Mouse (Mus musculus) frontal cortex, postnatal 10 days (tissue): Measurements from ENCODE around the gene Ppp2r3a.

Experiments used
- DNase-seq, 2 experiments: peaks; one replicate each; pipeline ENCODE4 v3.0.0; 2022; ENCODE audit warnings: low spot score in 2 of 2, mixed read lengths in 1 of 2

Ppp2r3a gene

DNA sequence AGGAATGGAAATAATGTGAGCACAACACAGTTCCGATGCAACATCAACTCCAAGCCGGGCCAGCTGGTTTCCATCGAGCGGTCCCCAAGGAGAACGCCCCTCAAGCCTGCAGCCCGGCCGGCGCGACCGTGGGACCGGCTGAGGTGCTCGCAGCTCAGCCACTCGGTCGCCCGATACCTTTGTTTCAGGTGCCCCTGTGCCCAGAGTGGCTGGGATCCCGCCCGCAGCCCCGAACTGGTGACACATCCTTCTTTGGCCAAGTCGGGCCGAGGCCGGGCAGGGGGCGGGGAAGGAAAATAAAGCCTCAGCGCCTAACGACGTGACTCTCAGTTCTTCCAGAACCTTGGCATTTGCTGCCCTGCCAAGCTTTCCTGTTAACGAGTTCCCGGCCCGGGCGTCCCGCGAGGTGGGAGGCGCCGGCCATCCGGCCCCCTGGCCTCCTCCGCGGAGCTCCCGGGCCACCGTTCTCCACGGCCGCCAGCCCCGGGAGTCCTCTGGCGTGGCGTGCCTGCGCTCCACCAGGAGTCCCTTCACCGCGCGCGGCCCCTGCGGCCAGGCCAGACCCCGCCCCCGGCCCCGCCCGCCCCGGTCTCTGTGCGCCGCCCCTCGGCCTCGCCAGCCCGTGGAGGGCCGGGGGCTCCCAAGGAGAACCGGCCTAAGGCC, 483 bp downstream of the Ppp2r3a start:
- peak; percentile 51 to 67 for DNase-seq

DNA sequence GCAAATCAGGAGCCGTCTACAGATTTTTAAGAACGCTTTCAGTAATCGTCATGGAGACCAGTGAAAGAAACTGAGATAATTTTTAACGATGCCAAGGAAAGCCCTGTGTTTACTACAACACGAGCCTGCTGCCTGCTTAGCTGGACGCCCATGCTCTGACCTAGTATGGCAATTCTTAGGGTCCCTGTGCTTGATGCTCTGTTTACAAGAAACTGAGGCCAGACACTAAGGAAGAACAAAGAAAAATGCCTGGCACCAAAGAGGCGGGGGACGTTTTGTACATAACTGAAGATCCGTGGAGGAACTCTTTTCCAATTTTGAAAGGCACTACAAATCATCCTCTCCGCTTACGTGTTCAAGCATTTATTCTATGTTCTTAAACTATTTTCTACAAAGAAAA, 1.1 kb downstream of the Ppp2r3a start:
- no peak for DNase-seq

DNA sequence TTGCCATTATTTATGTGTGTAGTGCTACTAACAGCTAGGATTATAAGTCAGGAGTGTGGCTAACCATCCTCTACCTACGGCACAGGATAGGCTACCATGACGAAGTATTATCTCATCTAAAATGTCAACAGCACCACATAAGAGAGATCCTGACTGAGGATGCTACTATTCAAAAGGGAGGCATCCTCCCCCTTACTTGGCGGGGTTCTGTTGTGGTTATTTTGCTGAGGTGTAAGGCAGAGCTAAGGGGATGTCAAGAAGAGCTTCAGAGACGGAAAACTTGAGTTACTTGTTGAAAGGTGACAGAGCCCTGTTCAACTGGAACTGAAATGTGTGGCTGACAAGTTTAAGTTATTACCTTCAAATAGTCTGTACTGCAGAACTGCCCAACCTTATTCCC, 2.0 kb downstream of the Ppp2r3a start:
- DNase-seq: no peak

DNA sequence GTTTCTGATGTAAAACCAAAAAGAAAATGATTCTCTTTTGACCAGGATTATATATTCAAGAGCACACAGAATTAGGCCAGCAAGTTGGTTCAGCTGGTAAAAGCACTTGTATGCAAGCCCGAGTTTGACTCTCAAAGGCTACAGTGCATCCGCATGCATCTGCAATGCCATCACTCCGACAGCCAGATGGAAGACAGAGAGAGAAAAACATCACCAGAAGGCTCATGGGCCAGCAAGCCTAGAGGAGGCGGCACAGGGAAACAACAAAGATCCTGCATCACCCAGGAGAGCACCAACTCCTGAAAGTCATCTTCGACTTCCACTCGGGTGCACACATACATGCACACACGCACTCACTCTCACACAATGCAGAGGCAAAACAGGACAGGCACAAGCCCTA, 4.1 kb downstream of the Ppp2r3a start:
- DNase-seq: no peak

DNA sequence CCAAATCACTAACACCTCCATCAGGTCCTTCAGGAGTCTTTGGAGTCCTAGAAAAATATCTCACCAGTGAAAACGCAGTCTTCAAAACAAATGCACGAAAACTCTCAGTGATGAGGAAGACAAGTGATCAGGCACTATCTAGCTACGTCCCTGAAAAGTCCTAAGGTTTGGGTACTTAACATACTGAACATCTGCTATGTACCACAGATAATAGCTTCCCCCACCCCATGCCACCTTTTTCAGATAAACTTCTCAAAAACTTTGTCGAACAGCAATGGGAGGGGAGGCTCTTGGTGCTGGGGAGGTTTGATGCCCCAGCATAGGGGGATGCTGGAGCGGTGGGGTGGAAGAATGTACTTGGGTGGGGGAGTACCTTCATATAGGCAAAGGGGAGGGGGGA, 6.1 kb downstream of the Ppp2r3a start:
- no peak for DNase-seq

DNA sequence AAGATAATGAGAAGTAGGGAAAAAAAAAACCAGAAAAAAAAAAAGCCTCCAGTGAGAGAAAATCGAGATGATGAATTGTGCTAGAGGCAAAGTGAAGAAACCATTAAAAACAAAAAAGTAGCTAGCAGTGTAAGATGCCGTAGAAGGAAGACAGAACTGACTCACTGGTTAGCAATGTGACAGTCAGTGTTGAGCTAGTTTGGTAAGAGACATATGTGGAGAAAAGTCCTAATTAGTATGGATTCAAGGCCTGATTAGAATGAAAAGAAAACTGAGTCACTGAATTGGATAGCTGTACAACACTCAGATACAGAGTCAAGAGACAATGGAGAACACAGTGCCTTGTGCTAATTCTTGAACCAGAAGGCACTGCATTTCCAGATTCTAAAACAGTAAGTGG, 7.9 kb downstream of the Ppp2r3a start:
- no peak for DNase-seq

DNA sequence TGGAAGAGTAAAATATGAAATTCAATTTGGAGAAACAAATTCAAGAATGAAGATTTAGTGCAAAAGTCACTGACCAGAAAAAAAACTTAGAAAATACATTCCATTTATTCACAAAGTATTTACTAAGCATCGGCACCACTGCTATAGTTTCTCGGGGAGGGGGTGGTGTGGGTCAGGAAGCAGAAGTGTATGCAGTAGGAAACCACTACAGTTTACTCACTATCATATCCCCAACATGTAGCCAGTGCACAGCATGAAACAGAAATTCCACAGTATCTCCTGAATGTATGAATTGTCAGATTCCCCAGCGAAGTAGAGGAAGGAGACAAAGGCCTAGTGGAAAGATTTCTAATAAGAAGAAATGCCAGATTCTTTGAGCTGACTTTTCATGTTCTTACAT, 11.4 kb downstream of the Ppp2r3a start:
- DNase-seq: no peak

DNA sequence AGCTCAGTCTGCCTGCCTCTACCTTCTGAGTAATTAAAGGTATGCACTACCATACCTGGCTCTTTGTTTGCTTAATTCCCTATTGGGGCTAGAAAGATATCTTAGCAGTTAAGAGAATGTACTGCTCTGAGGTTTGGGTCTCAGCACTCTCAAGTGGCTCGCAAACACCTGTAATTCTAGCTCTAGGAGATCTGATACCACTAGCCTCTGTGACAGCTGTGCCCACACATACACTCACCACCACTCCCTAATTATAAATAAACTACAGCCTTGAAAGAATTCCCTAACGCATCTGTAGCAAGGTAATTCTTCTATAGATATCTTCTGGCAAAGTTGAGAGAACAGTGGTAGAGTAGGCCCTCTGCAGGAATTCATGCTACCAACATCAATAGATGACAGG, 15.8 kb downstream of the Ppp2r3a start:
- DNase-seq: no peak

DNA sequence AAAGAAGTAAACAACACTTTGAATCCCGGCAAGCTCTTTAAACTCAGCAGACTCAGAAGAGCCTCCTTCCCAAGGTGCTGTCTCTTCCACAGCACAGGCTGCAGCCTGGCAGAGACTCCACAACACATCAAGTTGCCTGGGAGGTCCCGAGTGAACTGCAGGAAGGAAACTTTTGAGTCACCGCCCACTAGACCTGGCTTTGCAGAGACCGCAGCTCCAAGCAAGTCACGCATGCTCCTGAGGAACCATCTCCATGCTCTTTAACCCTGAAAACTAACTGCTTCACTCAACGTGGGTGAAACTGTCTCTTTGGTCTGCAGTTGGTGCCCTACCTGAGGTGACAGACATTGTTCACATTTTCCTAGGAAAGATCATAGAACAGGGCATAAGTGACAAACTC, 19.6 kb downstream of the Ppp2r3a start:
- no peak for DNase-seq

DNA sequence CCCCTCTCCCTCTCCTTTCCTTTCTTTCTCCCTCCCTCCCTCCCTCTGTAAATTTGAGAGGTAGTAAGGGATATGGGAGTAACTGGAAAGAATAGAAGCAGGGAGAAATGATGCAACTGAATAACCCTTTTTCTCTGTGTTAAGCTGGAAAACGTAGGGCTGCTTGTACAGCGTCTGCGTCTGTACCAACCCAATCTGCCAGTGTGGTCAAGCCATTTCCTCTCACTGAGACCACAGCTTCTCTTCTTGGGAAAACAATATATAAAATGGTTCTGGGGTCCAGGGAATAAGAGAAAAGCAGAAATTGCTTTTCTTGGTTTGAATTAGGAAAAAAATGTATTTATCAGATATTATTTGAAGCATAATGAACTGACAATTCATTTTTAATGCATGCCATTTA, 21.6 kb downstream of the Ppp2r3a start:
- DNase-seq: no peak

DNA sequence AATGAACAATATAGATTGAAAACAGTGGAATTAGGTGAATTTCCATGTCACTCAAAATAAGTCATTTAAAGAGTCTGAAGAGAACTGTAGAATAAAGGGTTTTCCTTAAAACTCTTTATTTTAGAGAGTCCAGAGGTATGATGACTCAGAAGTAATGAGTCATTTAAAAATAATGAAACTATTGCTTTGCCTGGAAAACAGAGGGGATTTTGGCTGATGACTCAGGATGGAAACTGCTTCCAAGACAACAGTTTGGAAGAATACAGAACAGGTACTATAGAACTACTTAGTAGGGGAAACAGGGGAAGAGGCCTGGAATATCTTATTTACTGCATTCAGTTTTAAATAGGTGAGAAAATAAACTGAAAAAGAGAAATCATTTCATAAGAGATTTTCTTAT, 22.7 kb downstream of the Ppp2r3a start:
- no peak for DNase-seq

DNA sequence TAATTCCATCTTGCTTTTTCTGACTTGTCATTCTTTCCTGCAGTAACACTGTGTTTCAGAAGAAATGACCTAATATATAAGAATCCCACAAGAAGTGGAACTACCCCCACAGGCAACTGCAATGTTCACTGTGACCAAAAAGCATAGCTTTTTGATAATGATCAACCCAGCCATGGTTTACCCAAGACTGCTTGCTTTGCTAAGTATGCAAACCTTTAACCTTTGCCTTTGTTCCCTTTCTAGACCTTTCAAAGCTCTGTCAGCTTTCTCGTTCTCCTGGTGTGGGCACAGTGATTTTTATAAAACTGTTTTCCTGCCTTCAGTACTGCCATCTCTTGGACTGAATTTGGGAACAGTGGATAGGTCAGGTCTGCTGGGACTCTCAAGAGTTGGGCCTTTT, 43.6 kb downstream of the Ppp2r3a start:
- no peak for DNase-seq

DNA sequence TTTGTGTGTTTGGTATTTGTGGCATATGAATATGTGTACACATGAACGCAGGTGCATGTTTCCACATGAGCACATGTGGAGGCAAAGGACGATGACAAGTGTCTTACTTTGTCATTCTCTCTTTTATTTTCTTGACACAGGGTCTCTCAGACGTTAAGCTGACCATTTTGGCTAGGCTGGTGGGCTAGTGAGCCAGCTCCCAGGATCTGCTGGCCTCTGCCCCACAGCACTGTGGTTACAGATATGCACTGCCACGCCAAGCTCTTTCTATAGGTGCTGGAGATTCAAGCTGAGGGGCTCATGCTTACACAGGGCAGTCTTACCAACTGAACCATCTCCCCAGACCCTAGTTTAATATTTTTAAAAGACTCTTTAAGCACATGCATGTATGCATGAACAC, 45.1 kb downstream of the Ppp2r3a start:
- DNase-seq: no peak

DNA sequence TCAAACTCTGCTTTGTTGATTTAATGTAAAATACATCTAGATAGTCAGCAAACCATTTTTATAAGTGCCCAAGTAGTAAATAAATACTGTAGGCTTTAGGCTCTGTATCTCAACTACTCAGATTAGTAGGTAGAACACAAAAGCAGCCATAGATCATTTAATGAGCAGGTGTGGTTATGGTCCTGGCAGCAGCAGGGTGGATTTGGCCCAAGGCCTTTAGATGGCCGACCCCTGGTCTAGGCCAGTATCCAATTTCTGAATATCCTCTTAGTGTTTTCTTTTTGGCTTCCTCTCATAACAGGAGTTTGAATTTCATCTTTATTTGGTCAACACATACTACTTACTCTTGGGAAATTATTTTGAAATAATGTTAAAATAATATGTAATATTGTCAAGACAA, 46.4 kb downstream of the Ppp2r3a start:
- DNase-seq: no peak

DNA sequence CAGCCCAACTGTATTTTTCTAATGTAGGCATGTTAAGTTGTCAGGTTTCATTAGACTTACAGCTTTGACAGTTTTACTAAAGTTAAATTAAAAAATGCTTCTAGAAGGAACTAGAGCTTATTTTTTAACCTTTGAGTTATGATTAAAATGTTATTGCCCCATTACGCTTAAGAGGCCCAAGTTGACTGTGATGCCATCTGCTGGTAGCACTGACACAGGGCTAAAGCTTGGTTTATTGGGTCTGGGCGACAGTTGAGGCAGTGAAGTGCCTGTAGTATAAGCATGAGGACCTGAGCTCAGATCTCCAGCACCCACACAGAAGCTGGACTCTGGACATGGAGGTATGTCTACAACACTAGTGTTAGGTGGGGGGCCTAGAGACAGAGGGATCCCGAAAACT, 47.5 kb downstream of the Ppp2r3a start:
- no peak for DNase-seq

DNA sequence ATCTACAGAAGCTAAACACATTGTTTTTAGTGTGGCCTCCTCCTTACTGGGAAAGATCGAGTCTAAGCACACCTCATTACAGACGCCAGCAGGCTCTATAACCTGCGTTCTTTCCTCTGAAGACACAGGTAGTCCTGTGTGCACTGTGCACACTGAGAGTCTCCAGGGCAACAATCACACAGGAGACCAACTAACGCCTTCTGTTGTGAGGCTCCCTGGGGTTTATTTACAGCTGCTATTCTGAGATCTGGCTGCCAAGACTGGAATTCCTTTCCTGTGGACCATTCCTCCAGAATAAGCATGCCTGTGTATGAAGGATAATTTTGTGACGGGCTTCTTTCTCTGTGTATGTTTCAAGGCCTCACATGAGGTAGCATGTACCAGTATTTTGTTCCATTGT, 51.0 kb downstream of the Ppp2r3a start:
- no peak for DNase-seq

DNA sequence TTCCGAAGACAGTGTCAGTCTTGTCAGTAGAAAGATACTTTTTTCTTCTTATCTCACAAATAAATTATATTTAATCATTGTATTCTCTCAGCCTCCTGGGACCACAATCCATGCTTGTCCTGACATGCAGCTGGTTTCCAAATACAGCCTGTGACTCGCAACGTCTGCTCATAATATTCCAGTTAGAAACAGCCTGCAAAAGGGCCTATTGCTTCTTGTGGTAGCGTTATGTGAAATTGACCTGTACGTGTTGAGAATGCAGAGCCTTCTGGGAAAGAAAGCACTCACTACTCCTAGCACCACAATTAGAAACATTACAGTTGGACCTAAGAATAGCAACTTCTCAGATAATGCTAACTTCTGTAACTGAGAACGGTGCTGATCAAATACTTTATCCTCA, 52.8 kb downstream of the Ppp2r3a start:
- DNase-seq: no peak

DNA sequence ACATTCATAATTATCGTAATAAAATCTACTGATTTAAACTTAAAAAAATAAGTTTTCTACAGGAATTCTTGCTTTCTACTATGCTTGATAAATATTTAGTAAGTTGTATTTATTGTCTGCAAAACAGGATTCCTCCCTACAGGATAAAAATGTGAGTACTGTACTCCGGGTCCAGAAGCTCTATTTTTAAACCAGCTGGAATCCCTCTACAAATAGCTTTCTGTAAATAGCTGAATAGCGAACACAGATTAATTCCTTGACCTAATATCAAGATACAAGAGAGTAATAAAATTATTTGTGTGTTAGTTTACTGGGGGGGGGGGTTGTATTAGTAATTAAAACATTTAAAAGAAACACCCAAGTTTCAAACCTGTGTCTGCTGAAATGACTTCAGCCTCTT, 53.3 kb downstream of the Ppp2r3a start:
- no peak for DNase-seq

DNA sequence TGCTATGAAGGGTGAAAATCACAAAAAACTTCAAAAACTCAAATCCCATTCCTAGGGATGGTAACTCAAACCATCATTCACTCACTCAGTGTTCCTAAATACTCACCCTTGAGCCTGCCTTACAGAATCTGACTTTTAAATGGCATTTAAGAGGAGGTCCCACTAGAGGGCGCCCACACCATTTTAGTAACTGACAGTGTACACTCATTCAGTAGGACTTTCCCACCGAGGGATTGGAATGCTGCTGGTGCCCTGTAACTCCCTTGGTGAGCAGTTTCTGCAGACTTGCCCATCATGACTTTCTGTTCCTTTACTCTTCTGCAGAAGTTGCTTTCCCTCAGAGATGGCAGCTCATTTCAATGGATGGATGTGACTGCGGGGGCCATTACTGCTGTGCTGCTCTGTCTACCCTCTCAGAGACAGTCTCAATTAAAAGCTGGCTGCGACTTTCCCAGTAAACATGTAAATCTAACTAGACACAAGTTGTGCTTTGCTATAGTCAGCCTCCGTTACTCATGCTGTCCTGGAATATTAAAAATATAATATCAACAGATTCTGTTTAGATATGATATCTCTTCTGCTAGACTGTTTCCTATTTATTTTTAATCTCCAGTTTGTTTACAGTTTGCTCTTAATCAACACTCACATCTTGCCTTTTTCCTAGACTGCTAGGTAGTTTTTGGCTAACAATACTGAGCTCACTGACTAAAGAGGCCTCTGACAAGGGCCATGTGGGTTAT, 69.5 kb downstream of the Ppp2r3a start:
- peak; percentile 64 to 81 for DNase-seq

DNA sequence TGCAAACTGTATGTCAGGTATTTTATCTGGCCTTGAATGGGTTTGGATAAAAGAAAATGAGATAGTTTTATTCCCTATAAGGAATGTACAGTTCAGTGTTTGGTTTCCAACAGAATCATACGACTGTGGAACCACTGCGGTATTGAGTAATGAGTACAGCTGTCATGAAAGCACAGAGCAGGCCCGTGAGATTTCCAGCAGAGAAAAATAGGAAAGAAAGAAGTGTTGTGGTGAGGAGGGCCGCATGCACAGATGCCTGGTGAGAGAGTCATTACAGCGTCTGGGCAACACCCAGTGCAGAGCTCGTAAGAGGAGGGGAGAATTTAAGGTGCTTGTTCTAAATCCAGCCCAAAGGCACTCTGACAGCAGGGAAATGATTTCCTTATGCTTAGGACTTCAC, 70.3 kb downstream of the Ppp2r3a start:
- no peak for DNase-seq

DNA sequence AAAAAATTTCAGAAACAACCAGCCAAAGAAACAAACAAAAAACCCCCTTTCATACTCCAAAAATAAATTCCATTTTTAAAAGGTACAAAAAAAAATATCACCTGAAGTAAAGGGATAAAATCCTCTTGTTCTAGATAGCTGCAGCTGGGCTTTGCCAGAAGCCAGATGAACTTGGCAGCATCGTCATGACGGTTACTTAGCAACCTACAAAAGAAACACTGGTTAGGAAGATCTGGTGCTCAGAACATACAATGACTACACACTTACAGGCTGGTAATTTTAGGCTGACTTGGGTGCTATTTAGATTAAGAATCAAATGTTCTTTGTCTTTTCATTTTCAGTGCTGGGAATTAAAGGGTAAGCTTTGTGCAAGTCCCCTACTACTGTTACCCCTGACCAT, 71.4 kb downstream of the Ppp2r3a start:
- peak in 1 of 2 experiments; percentile 33 for DNase-seq

DNA sequence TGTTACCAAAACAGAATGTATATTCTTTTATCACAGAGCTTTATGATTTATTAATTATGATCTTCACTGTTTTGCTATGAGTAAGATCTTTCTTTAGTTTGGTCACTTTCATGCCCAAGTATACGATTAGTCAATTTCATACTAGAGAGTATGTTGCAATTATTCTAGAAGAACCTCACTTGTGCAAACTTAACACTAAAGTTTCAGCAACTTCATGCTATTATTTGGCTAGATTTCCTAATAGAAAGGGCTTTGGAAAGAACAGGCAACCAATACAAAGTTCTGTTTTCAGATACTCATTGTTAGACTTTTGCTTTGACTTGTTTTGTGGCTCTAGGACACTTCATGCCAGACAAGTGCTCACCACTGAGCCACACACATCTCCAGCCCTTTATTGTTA, 91.0 kb downstream of the Ppp2r3a start:
- no peak for DNase-seq

DNA sequence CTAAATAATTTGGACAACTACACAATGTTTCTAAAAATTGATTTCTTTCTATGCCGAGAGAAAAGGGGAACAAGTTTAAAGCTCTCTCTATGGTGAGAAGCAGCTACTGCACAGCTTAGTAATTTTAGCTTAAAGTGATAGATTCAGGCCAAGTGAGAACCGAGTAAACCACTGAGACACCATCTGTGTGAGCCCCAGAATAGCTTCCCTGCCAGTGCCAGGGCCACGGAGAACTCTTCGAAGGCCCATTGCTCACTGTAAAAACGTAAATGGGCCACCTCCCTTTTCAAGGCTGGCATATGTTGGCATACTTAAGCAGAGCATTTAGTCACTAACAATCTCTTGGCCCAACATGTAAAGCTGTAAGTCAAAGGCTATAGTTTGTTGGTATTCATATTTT, 91.5 kb downstream of the Ppp2r3a start:
- peak; percentile 24 to 44 for DNase-seq

DNA sequence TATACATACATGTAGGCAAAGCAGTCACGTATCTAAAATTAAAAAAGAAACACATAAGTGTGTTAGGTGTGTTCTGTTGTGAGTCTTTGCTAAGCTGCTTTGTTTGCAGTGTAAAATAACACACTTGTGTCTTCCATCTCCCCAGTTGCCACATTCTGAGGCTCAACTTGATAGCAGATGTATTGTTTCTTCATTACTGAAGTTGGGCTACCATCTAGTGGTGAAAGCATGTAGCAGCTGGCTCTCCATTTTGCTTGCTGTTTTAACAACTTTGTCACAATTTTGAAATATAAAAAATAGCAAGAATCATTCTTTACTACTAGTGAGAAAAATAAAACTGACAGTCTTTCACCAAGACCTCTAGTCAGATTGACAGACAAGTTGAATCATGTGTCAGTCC, 92.2 kb downstream of the Ppp2r3a start:
- peak in 1 of 2 experiments; percentile 19 for DNase-seq
